Mouse (Mus musculus) cerebellum, adult 11 months (tissue): Measurements from ENCODE around the gene Ceacam14.

ENCODE experiments used
- DNase-seq: peaks from one replicate; pipeline ENCODE4 v3.0.0; 2022

The Ceacam14 gene

GRCm38 (mm10) chr7:17812333-17812732 lies at the start of gene Ceacam14:
Gene Ceacam14 (plus strand): TSS chr7:17812633.
- no peak for DNase-seq
